Mouse (Mus musculus): Measurements from ENCODE around the gene Olfr128. TPM values are rescaled to one million over a fixed set of nuclear protein-coding genes. Genes with fewer than 3 reads are reported as not detected.

Gene Olfr128
- not detected for polyA plus RNA-seq (2012; fragmentation: generic; extraction: Trizol)

DNA sequence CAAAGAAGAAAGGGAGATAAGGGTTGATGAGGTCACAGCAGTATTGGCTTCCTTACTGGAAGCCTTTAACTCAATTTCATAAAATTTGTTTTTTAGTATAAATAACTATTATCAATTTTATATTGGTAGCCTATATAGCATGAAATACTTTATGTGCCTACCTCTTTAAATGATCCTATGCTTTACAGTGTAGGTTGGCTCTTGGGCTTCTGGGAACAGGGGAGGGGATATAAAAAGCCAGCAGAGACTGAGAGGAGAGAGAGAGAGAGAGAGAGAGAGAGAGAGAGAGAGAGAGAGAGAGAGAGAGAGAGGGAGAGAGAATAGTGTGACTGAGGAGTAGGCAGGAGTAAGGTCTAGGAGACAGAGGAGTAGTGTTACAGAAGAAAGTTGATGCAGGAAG lies at the start of gene Olfr128:
Gene Olfr128 (plus strand): TSS at position 301 of the 400 bp plus-strand sequence.

DNA sequence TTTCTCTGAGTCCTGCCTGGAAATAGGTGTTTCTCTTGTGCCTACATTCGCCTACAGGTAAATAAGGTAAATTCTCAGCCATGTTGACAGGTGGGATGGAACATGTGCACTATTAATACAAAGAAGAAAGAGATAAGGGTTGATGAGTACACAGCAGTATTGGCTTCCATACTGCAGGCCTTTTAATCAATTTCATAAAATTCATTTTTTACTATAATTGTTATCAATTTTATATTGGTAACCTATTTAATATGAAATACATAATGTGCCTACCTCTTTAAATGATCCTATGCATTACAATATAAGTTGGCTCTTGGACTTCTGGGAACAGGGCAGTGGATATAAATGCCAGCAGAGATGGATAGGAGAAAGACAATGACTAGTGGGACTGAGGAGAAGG lies 20.2 kb upstream of the Olfr128 start, which contains the start of gene Olfr127:
Gene Olfr127 (plus strand): TSS at position 301 of the 400 bp plus-strand sequence.

DNA sequence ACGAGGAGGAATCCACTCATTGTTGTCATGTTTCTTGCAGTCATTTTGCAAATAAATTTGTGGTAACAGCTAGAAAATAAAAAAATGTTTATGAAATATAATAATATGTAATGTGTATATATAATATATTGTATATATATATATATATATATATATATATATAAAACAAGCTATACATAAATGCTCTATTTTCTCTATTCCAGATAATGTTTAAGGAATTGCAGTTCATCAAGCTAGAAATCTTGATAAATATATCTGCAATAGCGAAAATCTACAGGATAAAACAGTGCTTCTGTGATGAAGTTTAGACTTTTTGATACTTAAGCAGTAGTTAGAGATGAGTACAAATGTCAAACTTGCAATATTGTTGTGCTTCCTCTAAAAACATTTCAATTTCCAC lies 32.6 kb downstream of the Olfr128 start, which contains the start of gene Olfr761:
Gene Olfr761 (minus strand): TSS at position 101 of the 400 bp plus-strand sequence.

Other genes with a start within 250 kb of the Olfr128 start
- gene Olfr119, start 224.0 kb upstream of the Olfr128 start, polyA plus RNA-seq (2012; fragmentation: generic; extraction: Trizol), result not detected
- not detected for gene Olfr120, start 198.7 kb upstream of the Olfr128 start, polyA plus RNA-seq (2012; fragmentation: generic; extraction: Trizol)
- not detected for gene Olfr121, start 171.7 kb upstream of the Olfr128 start, polyA plus RNA-seq (2012; fragmentation: generic; extraction: Trizol)
- gene Olfr122, start 151.9 kb upstream of the Olfr128 start, polyA plus RNA-seq (2012; fragmentation: generic; extraction: Trizol), result not detected
- gene Olfr123, start 127.0 kb upstream of the Olfr128 start, polyA plus RNA-seq (2012; fragmentation: generic; extraction: Trizol), result not detected
- not detected for gene Olfr124, start 120.7 kb upstream of the Olfr128 start, polyA plus RNA-seq (2012; fragmentation: generic; extraction: Trizol)
- not detected for gene Olfr125, start 87.6 kb upstream of the Olfr128 start, polyA plus RNA-seq (2012; fragmentation: generic; extraction: Trizol)
- not detected for gene Olfr126, start 73.1 kb upstream of the Olfr128 start, polyA plus RNA-seq (2012; fragmentation: generic; extraction: Trizol)
- gene Olfr127, start 20.1 kb upstream of the Olfr128 start, polyA plus RNA-seq (2012; fragmentation: generic; extraction: Trizol), result not detected
- not detected for gene Olfr761, start 32.5 kb downstream of the Olfr128 start, polyA plus RNA-seq (2012; fragmentation: generic; extraction: Trizol)
- gene Olfr129, start 139.5 kb downstream of the Olfr128 start, polyA plus RNA-seq (2012; fragmentation: generic; extraction: Trizol), result not detected
- gene Olfr130, start 143.4 kb downstream of the Olfr128 start, polyA plus RNA-seq (2012; fragmentation: generic; extraction: Trizol), result not detected
- not detected for gene Olfr131, start 168.1 kb downstream of the Olfr128 start, polyA plus RNA-seq (2012; fragmentation: generic; extraction: Trizol)
- gene Olfr132, start 214.0 kb downstream of the Olfr128 start, polyA plus RNA-seq (2012; fragmentation: generic; extraction: Trizol), result not detected
- gene Olfr133, start 224.7 kb downstream of the Olfr128 start, polyA plus RNA-seq (2012; fragmentation: generic; extraction: Trizol), result not detected

Measured in C3H10T1/2 (cell line).